Mouse (Mus musculus) midbrain, embryonic 11.5 days (tissue): Measurements from ENCODE around the gene Slc19a2. TPM values are rescaled to one million over a fixed set of nuclear protein-coding genes. Genes with fewer than 3 reads are reported as not detected.
A peak's percentile ranks its signal among the peaks of the same experiment; 100 is the strongest.

Source experiments
- ATAC-seq: fragments of 200-750 bp; cut with Nextera tagmentation; 2 replicates; pipeline ENCODE4 v1.8.0; 2017; ENCODE audit warnings: moderate TSS enrichment, moderate library complexity; ENCODE audit not compliant: low FRiP score
- DNase-seq: peaks from one replicate; pipeline ENCODE4 v3.0.0; 2015; ENCODE audit warnings: low spot score; ENCODE audit errors: missing footprints
- H3K27ac ChIP-seq: fragments of 300-500 bp; sonication (generic); 2 replicates; pipeline ENCODE4 v1.5.1; 2014; ENCODE audit warnings: low read depth, low read length
- H3K27me3 ChIP-seq: fragments of 300-500 bp; sonication (generic); 2 replicates; pipeline ENCODE4 v1.6.1; 2014; ENCODE audit warnings: mild to moderate bottlenecking, low read length, moderate library complexity, mixed read lengths; ENCODE audit not compliant: control insufficient read depth, insufficient read depth
- H3K36me3 ChIP-seq: fragments of 300-500 bp; sonication (generic); 2 replicates; pipeline ENCODE4 v1.6.1; 2014; ENCODE audit warnings: mild to moderate bottlenecking, low read length, moderate library complexity, mixed read lengths; ENCODE audit not compliant: control insufficient read depth, insufficient read depth
- H3K4me1 ChIP-seq: fragments of 300-500 bp; sonication (generic); 2 replicates; pipeline ENCODE4 v1.6.1; 2014; ENCODE audit warnings: low read length; ENCODE audit not compliant: control insufficient read depth, insufficient read depth
- H3K4me2 ChIP-seq: fragments of 300-500 bp; sonication (generic); 2 replicates; pipeline ENCODE4 v1.6.1; 2014; ENCODE audit warnings: mild to moderate bottlenecking, moderate library complexity
- H3K4me3 ChIP-seq: fragments of 300-500 bp; sonication (generic); 2 replicates; pipeline ENCODE4 v1.5.1; 2014; ENCODE audit warnings: low read depth, low read length
- H3K9ac ChIP-seq: fragments of 300-500 bp; sonication (generic); 2 replicates; pipeline ENCODE4 v1.6.1; 2014; ENCODE audit warnings: low read length
- H3K9me3 ChIP-seq: fragments of 300-500 bp; sonication (generic); 2 replicates; pipeline ENCODE4 v1.6.1; 2016; ENCODE audit warnings: low read length; ENCODE audit not compliant: control insufficient read depth
- WGBS: fragments of 180-500 bp; shearing (Covaris S2); extraction: QIAGEN DNeasy Blood & Tissue Kit; methylation state at CpG from one replicate; pipeline ENCODE4 v1.1.7; 2014; 5-methylcytosine and 5-hydroxymethylcytosine counted together
- polyA plus RNA-seq: library from polyadenylated mRNA; unstranded; fragments of >200 nt; fragmentation: Nextera tagmentation; extraction: Ambion mirVana; gene quantifications from 2 replicates; pipeline ENCODE4 v1.2.1, GENCODE M21; 2014

Slc19a2 gene
- polyA plus RNA-seq, 1 experiment from 2014 or later = 11.1 TPM

DNA sequence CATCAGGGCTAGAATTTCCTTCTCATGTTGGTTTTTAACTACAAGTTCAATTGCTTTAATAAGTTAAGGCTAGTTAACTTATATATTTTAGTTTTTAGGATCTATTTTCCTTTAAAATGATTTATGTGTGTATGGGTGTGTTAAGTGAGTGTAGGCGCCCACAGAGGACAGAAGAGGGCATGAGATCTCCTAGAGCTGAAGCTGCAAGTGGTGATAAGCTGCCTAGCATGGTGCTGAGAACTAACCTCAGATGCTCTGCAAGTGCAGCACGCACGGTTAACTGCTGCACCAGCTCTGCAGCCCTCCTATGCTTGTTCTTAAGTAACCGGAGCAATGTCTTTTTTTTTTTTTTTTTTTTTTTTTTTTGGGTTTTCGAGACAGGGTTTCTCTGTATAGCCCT is 47.6 kb downstream of the Slc19a2 start:
- Histone ChIP-seq H3K27me3 (no peaks in the 10 kb centered on the region), H3K27ac (no peak overlapping the region), H3K9me3 (no peaks in the 10 kb centered on the region), H3K4me1 (no peaks in the 10 kb centered on the region), H3K4me2 (no peak overlapping the region), H3K9ac (no peak overlapping the region), H3K4me3 (no peak overlapping the region), H3K36me3 (peaks cover 13% of the 10 kb centered on the region)
- ATAC-seq (no peak), DNase-seq (no peak)
- WGBS = 94% methylated on average over 4 of the region's 5 CpGs

DNA sequence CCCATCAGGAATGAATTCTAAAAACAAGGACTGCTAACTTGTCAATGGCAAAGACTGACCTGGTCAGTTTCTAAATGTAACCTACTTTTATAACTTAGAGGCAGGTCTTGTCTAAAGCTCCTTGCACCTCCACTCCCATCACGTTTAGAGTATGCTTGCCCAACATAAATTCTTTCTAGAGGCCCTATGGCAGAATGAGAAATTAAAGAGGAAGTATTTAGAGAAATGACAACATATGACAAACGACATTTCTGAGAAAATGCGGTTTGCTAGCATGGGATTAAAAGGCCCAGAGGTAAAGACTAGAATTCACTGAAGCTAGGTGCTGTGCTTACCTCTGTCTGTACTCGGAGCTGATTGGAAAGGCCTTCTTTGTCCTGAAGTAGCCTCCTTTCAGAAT is 53.1 kb downstream of the Slc19a2 start:
- no peak overlapping the region for H3K27ac ChIP-seq
- no peak for DNase-seq
- no peaks in the 10 kb centered on the region for H3K4me1 ChIP-seq
- 93% methylated on average over 4 of the region's 4 CpGs for WGBS
- H3K36me3 ChIP-seq = peaks cover 16% of the 10 kb centered on the region; the same call in 1 of the 2 replicates
- H3K9ac ChIP-seq = no peak overlapping the region
- H3K4me3 ChIP-seq = no peak overlapping the region
- H3K4me2 ChIP-seq = no peak overlapping the region
- H3K9me3 ChIP-seq = no peaks in the 10 kb centered on the region
- no peak for ATAC-seq
- no peaks in the 10 kb centered on the region for H3K27me3 ChIP-seq

DNA sequence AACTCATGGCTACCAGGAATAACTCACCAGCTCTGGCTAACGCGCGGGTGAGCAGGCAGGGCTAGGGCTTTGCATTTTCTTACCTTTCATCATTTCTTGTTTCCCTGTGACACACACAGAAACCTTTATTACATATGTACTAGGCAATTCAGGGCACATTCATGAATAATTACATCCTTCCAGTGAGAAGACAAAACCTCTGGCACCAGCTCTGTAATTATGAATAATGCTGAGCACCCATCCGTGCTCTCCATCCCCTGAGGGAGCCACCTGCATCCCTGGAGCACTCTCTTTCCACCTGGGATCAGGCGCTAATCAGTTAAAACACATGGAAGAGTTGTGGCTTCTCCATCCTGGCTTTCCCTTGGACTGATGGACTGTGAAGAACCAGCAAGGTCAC is 55.0 kb downstream of the Slc19a2 start, which contains the start of gene Nme7:
Gene Nme7, plus strand, starts transcription at position 301 of the 400 bp plus-strand sequence.
- Histone ChIP-seq H3K27me3 (no peaks in the 10 kb centered on the region), H3K9ac (no peak within 1 kb of the TSS), H3K9me3 (no peaks in the 10 kb centered on the region), H3K4me2 (no peak within 1 kb of the TSS), H3K4me1 (peaks cover 6% of the 10 kb centered on the region), H3K4me3 (no peak within 1 kb of the TSS), H3K36me3 (peaks cover 12% of the 10 kb centered on the region; the same call in 1 of the 2 replicates), H3K27ac (no peak within 1 kb of the TSS)
- no peak for ATAC-seq
- WGBS = 95% methylated on average over 5 of the region's 5 CpGs
- no peak for DNase-seq

DNA sequence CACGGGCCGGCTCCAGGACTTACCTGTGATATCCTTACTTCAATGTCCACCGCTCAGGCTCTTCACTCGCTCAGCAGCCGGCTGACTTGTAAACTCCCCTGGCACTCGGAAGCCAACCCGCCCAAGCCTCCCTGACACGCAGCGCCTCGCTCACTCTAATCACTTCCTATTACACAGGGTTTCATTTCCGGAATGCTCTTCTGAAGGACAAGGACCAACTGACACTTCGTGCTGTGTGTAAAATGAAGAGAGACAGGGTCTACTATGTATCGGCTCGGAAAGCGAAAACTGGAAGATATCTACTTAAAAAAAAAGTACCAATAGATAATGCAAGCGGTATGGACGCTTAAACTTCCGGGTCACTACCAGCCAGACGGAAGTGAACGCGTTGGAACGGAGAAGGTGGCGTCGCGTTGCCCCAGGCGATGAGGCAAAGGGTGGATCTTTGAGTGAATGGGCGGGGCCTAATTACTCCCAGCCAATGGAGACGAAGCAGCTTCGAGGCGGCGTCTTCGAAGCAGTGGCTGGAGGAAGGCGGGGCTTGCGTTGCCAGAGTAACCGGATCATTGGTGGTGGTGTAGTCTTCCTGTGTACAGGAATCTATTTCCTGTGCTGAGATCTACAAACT is 58.4 kb downstream of the Slc19a2 start, which contains the start of gene Blzf1:
Gene Blzf1, minus strand, starts transcription at position 366 of the 628 bp plus-strand sequence.
- WGBS = under 1% methylated on average over 35 of the region's 35 CpGs
- peak within 1 kb of the TSS; percentile 87 for H3K4me2 ChIP-seq
- ATAC-seq = peak; percentile 99
- H3K4me3 ChIP-seq = peak within 1 kb of the TSS; percentile 83
- peak within 1 kb of the TSS; percentile 74 for H3K9ac ChIP-seq
- H3K27me3 ChIP-seq = no peaks in the 10 kb centered on the region
- H3K4me1 ChIP-seq = peaks cover 6% of the 10 kb centered on the region
- H3K27ac ChIP-seq = no peak within 1 kb of the TSS; the same call in 1 of the 2 replicates
- H3K36me3 ChIP-seq = peaks cover under 1% of the 10 kb centered on the region; the same call in 1 of the 2 replicates
- peak; percentile 100 for DNase-seq
- H3K9me3 ChIP-seq = no peaks in the 10 kb centered on the region

DNA sequence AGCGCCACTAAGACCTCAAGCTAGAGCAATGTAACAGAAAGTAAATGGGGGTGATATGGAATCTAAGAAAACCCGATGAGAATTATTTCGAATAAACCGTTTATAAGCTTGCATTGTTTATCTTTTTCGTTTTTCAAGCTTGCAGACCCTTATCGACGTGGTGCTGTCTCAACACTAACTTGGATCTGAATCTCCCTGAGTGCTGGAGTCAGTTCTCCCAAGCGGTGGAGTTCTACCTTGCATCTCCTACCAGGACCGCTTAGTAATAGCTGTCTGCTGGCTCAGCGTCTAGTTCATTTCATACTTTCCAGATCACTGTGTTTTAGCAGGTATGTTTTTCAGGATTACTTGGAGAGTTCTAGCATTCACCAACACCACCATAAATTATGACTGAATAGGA is 59.1 kb downstream of the Slc19a2 start:
- H3K27ac ChIP-seq = no peak overlapping the region
- H3K27me3 ChIP-seq = no peaks in the 10 kb centered on the region
- H3K9me3 ChIP-seq = no peaks in the 10 kb centered on the region
- H3K36me3 ChIP-seq = no peaks in the 10 kb centered on the region
- WGBS = 14% methylated on average over 10 of the region's 10 CpGs
- peak; percentile 25; the same call in 1 of the 2 replicates for ATAC-seq
- no peak for DNase-seq
- H3K4me1 ChIP-seq = peaks cover 6% of the 10 kb centered on the region
- H3K9ac ChIP-seq = peak overlapping the region; percentile 71
- H3K4me2 ChIP-seq = peak overlapping the region; percentile 87
- H3K4me3 ChIP-seq = peak overlapping the region; percentile 83

DNA sequence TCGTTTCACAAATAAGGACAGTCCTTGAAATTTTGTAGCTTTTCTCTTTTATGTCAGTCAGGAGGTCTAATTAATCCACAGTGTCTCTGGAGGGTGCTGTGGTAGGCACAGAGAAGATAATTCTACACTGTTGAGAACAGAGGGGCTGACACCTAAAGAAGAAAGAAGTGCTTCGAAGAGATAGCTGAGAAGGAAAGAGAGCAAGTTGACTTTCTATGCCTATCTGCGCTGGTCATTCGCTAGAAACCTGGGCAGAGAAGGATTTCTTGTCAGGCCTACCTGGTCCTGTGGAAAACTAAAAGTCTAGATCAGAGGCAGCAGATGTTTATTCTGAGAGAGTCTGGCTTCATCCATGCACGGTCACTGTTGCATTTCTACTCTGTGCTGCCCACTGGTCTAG is 65.2 kb downstream of the Slc19a2 start:
- ATAC-seq = no peak
- Histone ChIP-seq H3K36me3 (no peaks in the 10 kb centered on the region), H3K4me3 (no peak overlapping the region), H3K27me3 (no peaks in the 10 kb centered on the region), H3K27ac (no peak overlapping the region), H3K4me2 (no peak overlapping the region), H3K9ac (no peak overlapping the region), H3K4me1 (no peaks in the 10 kb centered on the region), H3K9me3 (no peaks in the 10 kb centered on the region)
- no peak for DNase-seq
- 91% methylated on average over 5 of the region's 5 CpGs for WGBS

Other genes starting within 250 kb of the Slc19a2 start
- gene Sele, start 200.8 kb upstream of the Slc19a2 start, polyA plus RNA-seq = not detected in 2 replicates
- not detected in 2 replicates for gene Sell, start 187.1 kb upstream of the Slc19a2 start, polyA plus RNA-seq
- not detected in 2 replicates for gene Selp, start 133.8 kb upstream of the Slc19a2 start, polyA plus RNA-seq
- gene F5, start 97.2 kb upstream of the Slc19a2 start, polyA plus RNA-seq = 0.25 and 0.50 TPM in 2 replicates
- gene Ccdc181, start 26.5 kb downstream of the Slc19a2 start, polyA plus RNA-seq = 16.4 and 18.2 TPM in 2 replicates
- gene Nme7, start 55.1 kb downstream of the Slc19a2 start, polyA plus RNA-seq = 29.9 and 30.0 TPM in 2 replicates
- 25.3 and 26.8 TPM in 2 replicates for gene Blzf1, start 58.4 kb downstream of the Slc19a2 start, polyA plus RNA-seq
- 35.5 and 36.7 TPM in 2 replicates for gene Atp1b1, start 209.3 kb downstream of the Slc19a2 start, polyA plus RNA-seq